Mouse (Mus musculus) lung, adult 2 months (tissue): ENCODE measurements around the gene Nmnat2.

Source experiments
- CTCF ChIP-seq: fragments of 200-500 bp; IDR thresholded peaks from 2 replicates; pipeline ENCODE4 v1.5.1; 2011; ENCODE audit warnings: mild to moderate bottlenecking, low read length, control low read depth; ENCODE audit not compliant: insufficient read depth
- POLR2A ChIP-seq: fragments of 200-500 bp; IDR thresholded peaks from 2 replicates; pipeline ENCODE4 v1.6.1; 2011; ENCODE audit warnings: low read depth, mild to moderate bottlenecking, control low read depth, low read length, borderline replicate concordance; ENCODE audit errors: extremely low read depth

DNA sequence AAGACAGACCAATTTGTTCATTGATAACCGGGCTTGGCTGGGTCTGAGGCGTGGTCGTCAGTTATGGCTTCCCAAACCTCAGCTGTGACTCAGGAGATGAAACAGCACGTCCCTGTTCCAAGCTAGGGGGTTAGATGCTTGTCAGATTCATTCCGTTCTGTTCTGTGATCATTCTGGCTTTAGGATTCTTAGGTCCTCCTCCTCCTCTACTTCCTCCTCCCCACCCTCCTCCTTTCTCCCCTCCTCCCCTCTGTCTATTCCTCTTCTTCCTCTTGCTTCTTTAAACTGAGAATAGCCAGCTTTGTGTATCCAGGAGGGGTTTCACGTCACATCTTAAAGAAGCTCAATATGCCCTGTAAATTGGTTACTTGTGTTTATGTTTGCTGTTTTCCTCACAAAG, 165.8 kb downstream of the Nmnat2 start:
- no peak for TF ChIP-seq POLR2A
- no peak for TF ChIP-seq CTCF
